ENCODE assay signal across 9 mouse cellular contexts in the genomic region with DNA sequence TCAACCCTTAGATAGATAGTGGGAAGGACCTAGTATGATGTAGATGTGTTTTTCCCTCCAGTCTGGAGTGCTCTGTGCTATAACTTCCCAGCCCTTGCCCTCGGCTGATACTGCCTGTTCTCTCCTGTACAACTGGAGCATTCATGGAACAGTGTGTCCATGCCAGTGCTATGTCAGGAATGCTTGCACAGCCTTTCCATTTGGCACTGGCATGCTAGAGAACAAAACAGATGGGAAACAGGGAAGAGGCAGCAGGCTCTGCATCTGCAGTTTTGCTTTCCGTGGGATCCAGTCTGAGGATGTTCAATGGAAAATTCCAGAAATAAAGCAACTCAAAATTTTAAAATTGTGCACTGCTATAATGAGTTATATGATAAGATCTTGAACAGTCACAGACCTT. TPM values are rescaled to one million over a fixed set of nuclear protein-coding genes. Genes with fewer than 3 reads are reported as not detected.
DNase-seq lines count a peak whose midpoint lies in the region; ATAC-seq and TF ChIP-seq lines count a peak whose summit lies in the region.
"Had no signal": no experiment of that assay in that cellular context is flagged by ENCODE, and none has a peak within 500 bp of the region (broad histone marks: within the 10 kb centered on the region; RNA-seq: fewer than 3 reads in every experiment).

No protein-coding gene starts in this region.

- no peak overlapping the region for H3K4me3 ChIP-seq in cortical plate, adult 2 months (ENCODE audit: insufficient read depth, low read length)
- no peak overlapping the region for H3K4me3 ChIP-seq in hindbrain, postnatal 0 days (ENCODE audit: low read length)
- H3K4me3 ChIP-seq: neural tube, embryonic 12.5 days had no signal

- H3K4me1 ChIP-seq in cortical plate, adult 2 months (ENCODE audit: control insufficient read depth, insufficient read depth, low read length), result peaks cover 14% of the 10 kb centered on the region
- H3K4me1 ChIP-seq in hindbrain, postnatal 0 days (ENCODE audit: insufficient read depth, low read length), result no peaks in the 10 kb centered on the region
- H3K4me1 ChIP-seq: neural tube, embryonic 12.5 days had no signal

- no peaks in the 10 kb centered on the region for H3K27me3 ChIP-seq in hindbrain, postnatal 0 days (ENCODE audit: insufficient read depth, low read length)
- H3K27me3 ChIP-seq: neural tube, embryonic 12.5 days had no signal

- no peak overlapping the region for H3K9ac ChIP-seq in hindbrain, postnatal 0 days (replicated peaks; ENCODE audit: low read length)
- H3K9ac ChIP-seq: neural tube, embryonic 12.5 days had no signal

- H3K27ac ChIP-seq in cortical plate, adult 2 months (ENCODE audit: insufficient read depth, low read length), result peak overlapping the region; percentile 90
- H3K27ac ChIP-seq in hindbrain, postnatal 0 days, result no peak overlapping the region
- H3K27ac ChIP-seq: neural tube, embryonic 12.5 days had no signal

- no peak for TF ChIP-seq POLR2A in cortical plate, adult 2 months (IDR thresholded peaks at IDR 0.05; ENCODE audit: extremely low read depth, insufficient read depth, low read length)

- no peaks in the 10 kb centered on the region for H3K9me3 ChIP-seq in hindbrain, postnatal 0 days (ENCODE audit: low read length)
- H3K9me3 ChIP-seq: neural tube, embryonic 12.5 days had no signal

- peak; percentile 64 for DNase-seq in gastrocnemius, adult 18-20 months (ENCODE audit: low spot score)
- no peak for DNase-seq in gastrocnemius, postnatal 10 days
- peak; percentile 49 for DNase-seq in kidney, postnatal 14 days
- peak; percentile 59 for DNase-seq in lung, postnatal 25 days (ENCODE audit: low spot score)
- no peak for DNase-seq in neural tube, embryonic 10.5 days (ENCODE audit: extremely low spot score, low spot score)
- no peak for DNase-seq in hindbrain, postnatal 0 days (ENCODE audit: low spot score)
- no peak for DNase-seq in adrenal gland, postnatal 25 days

- no peak for ATAC-seq in hindbrain, postnatal 0 days

- no peak overlapping the region for H3K4me2 ChIP-seq in hindbrain, postnatal 0 days (ENCODE audit: low read depth, low read length)
- H3K4me2 ChIP-seq: neural tube, embryonic 12.5 days had no signal

- 67% methylated on average over 2 of the region's 2 CpGs for WGBS in hindbrain, postnatal 0 days

- TF ChIP-seq CTCF in cortical plate, adult 2 months (IDR thresholded peaks at IDR 0.05; ENCODE audit: extremely low read depth, insufficient read depth, low read length), result no peak
- TF ChIP-seq CTCF in hindbrain, postnatal 0 days (IDR thresholded peaks at IDR 0.05; ENCODE audit: low read depth), result no peak

- peaks cover 9% of the 10 kb centered on the region; the same call in 1 of the 2 replicates for H3K36me3 ChIP-seq in hindbrain, postnatal 0 days (ENCODE audit: insufficient read depth, low read length)

RNA-seq across cellular contexts. Expression of a gene that starts 33.5 kb away (rescaled TPM):
- 10 to 100 TPM; 22.2 to 22.4 TPM for total RNA-seq in gastrocnemius, adult 18-20 months (2021)
- 10 to 100 TPM; 32.4 to 47.0 TPM for total RNA-seq in gastrocnemius, postnatal 10 days (2021)
- 145 and 164 TPM in 2 replicates for polyA plus RNA-seq in cortical plate, adult 2 months (2012; rRNA removed)
- total RNA-seq in hindbrain, postnatal 0 days (2014; rRNA removed), result 90.7 and 97.3 TPM in 2 replicates
- polyA plus RNA-seq in hindbrain, postnatal 0 days (2015; fragmentation: Nextera tagmentation; extraction: Ambion mirVana), result 44.3 and 48.9 TPM in 2 replicates
- total RNA-seq in adrenal gland, postnatal 25 days (2021), result 68.9 and 74.1 TPM in 2 replicates

RNA-seq across cellular contexts. Expression of a gene that starts 49.5 kb away (rescaled TPM):
- under 1 TPM; 0.11 to 0.14 TPM for total RNA-seq in gastrocnemius, adult 18-20 months (2021)
- under 1 TPM; 0.80 to 0.95 TPM for total RNA-seq in gastrocnemius, postnatal 10 days (2021)
- polyA plus RNA-seq in cortical plate, adult 2 months (2012; rRNA removed), result 83.9 and 90.5 TPM in 2 replicates
- 24.0 and 26.5 TPM in 2 replicates for total RNA-seq in hindbrain, postnatal 0 days (2014; rRNA removed)
- 7.4 and 8.0 TPM in 2 replicates for polyA plus RNA-seq in hindbrain, postnatal 0 days (2015; fragmentation: Nextera tagmentation; extraction: Ambion mirVana)
- total RNA-seq in adrenal gland, postnatal 25 days (2021), result 0.62 and 0.88 TPM in 2 replicates

Comparison
In these comparisons a context has a peak if more than half of its experiments do, and no peak if none do; other contexts are left out.
1. DNase-seq: peak in gastrocnemius, adult 18-20 months (single experiment), kidney, postnatal 14 days (single experiment) and lung, postnatal 25 days (single experiment); none in gastrocnemius, postnatal 10 days (single experiment), neural tube, embryonic 10.5 days (single experiment), hindbrain, postnatal 0 days (single experiment) and adrenal gland, postnatal 25 days (single experiment).
2. RNA of a gene that starts 49.5 kb away (total RNA-seq): 24.0 to 26.5 TPM in hindbrain, postnatal 0 days; 0.80 to 0.95 TPM in gastrocnemius, postnatal 10 days, 0.62 to 0.88 TPM in adrenal gland, postnatal 25 days and 0.11 to 0.14 TPM in gastrocnemius, adult 18-20 months; every median in the first group is over 10 times any median in the second.